Mouse (Mus musculus) olfactory bulb, adult 2 months (tissue): ENCODE results near the gene Atg2a. TPM values are rescaled to one million over a fixed set of nuclear protein-coding genes. Genes with fewer than 3 reads are reported as not detected.

Source experiments
- H3K27ac ChIP-seq: fragments of 200-500 bp; 2 replicates; pipeline ENCODE4 v1.5.1; 2012; ENCODE audit warnings: low read depth, low read length; ENCODE audit not compliant: insufficient read depth
- H3K4me1 ChIP-seq: fragments of 200-500 bp; 2 replicates; pipeline ENCODE4 v1.6.1; 2012; ENCODE audit warnings: low read length; ENCODE audit not compliant: control insufficient read depth, insufficient read depth
- H3K4me3 ChIP-seq: fragments of 200-500 bp; 2 replicates; pipeline ENCODE4 v1.5.1; 2012; ENCODE audit warnings: mild to moderate bottlenecking, low read depth, low read length, moderate library complexity; ENCODE audit not compliant: insufficient read depth
- CTCF ChIP-seq: fragments of 200-500 bp; IDR thresholded peaks from 2 replicates; pipeline ENCODE4 v1.5.1; 2012; ENCODE audit warnings: low read depth, mild to moderate bottlenecking, low read length, moderate library complexity; ENCODE audit not compliant: insufficient read depth
- POLR2A ChIP-seq: fragments of 200-500 bp; IDR thresholded peaks from 2 replicates; pipeline ENCODE4 v1.6.1; 2012; ENCODE audit warnings: mild to moderate bottlenecking, low read depth, low read length, moderate library complexity; ENCODE audit not compliant: insufficient read depth
- WGBS: fragments of 180-500 bp; shearing (Covaris S2); methylation state at CpG from one replicate; pipeline ENCODE4 v1.1.7; 2018; 5-methylcytosine and 5-hydroxymethylcytosine counted together
- polyA plus RNA-seq: library from polyadenylated mRNA; stranded (reverse); fragments of >200 nt; gene quantifications from 2 replicates; pipeline ENCODE4 v1.2.4, GENCODE M21; 2012; ENCODE audit warnings: low replicate concordance; ENCODE audit not compliant: missing spikeins, insufficient read depth, insufficient read length

The Atg2a gene
- polyA plus RNA-seq, 1 experiment, result not detected

- Histone ChIP-seq H3K4me3 (no peak overlapping the region), H3K4me1 (peaks cover 30% of the 10 kb centered on the region), H3K27ac (no peak overlapping the region)
- WGBS, result 88% methylated on average over 4 of the region's 4 CpGs
- no peak for TF ChIP-seq CTCF
- no peak for TF ChIP-seq POLR2A
These were observed 57.5 kb downstream of the Atg2a start for GRCm38 (mm10) chr19:6299003-6299402.

DNA sequence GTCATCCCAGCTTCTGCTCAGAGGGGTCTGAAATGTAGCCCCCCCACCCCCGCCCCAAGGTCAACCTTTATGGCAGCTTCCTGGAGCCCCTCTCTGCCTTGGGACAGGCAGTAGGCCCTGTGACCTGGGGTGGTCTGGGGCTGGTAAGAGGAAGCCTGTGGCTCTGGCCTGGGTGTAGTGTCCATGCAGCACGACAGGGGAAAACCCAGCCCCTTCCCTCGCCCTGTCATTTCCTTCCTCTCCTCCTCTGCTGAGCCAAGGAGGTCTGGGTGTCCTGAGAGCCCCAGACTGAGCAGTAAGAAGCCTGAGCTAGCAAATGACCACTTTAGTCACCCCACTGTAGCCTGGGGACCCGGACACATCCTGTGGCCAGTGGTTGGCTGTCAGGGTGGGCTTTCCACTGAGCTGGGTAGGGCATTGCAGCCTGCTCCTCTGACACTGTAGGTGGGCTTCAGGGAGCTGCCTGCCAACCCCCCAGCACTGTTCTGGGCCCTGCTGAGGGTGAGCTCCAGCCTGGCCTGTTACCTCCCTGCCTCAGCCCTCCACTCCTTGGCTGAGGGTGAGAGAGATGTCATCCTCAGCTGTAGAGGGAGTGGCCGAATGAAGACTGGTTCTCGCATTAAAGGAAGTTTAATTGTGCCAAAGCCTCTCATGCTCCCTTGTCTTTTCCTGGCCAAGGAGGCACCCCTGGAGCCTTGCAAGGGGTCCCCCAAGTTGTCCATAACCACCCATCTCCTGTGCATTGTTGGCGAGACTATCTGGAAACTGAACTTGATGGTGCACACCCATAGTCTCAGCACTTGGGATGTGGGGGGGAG lies 58.2 kb downstream of the Atg2a start:
- 86% methylated on average over 7 of the region's 7 CpGs for WGBS
- Histone ChIP-seq H3K4me1 (peaks cover 26% of the 10 kb centered on the region), H3K27ac (no peak overlapping the region), H3K4me3 (no peak overlapping the region)
- TF ChIP-seq CTCF (no peak), POLR2A (no peak)

DNA sequence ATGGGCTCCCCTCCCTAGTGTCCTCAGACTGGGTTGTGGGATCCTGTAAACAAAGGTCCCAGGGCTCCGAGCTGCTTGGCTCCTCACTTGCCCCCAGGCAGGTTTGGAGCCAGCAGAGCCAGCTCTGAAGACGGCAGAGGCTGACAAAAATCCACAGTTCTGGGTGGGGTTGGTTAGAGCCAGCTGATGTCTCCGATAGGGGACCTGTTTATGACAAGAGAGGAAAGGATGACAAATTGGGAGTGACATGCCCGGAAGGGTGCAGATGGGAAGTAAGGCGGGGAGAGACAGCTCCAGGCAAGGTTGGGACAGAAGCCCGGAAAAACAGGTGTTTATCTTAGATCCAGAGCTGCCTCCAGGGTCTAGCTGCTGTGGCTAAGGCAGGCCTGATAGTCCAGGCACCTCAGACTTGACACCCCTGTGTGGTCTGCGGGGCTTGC lies 59.0 kb downstream of the Atg2a start:
- H3K27ac ChIP-seq, result no peak overlapping the region
- peaks cover 27% of the 10 kb centered on the region for H3K4me1 ChIP-seq
- TF ChIP-seq POLR2A, result no peak
- TF ChIP-seq CTCF, result no peak
- H3K4me3 ChIP-seq, result no peak overlapping the region
- WGBS, result 79% methylated on average over 7 of the region's 7 CpGs

- Histone ChIP-seq H3K4me1 (peaks cover 27% of the 10 kb centered on the region), H3K27ac (no peak overlapping the region), H3K4me3 (no peak overlapping the region)
- 84% methylated on average over 5 of the region's 5 CpGs for WGBS
- no peak for TF ChIP-seq POLR2A
These were observed 60.6 kb downstream of the Atg2a start for GRCm38 (mm10) chr19:6302114-6302513.

- H3K27ac ChIP-seq, result no peak overlapping the region
- 19% methylated on average over 4 of the region's 4 CpGs for WGBS
- TF ChIP-seq CTCF (no peak), POLR2A (no peak)
- no peak overlapping the region for H3K4me3 ChIP-seq
- H3K4me1 ChIP-seq, result peaks cover 23% of the 10 kb centered on the region
These were observed 61.1 kb downstream of the Atg2a start for GRCm38 (mm10) chr19:6302522-6302921.

GRCm38 (mm10) chr19:6303831-6304230 lies 62.4 kb downstream of the Atg2a start:
- no peak overlapping the region for H3K4me3 ChIP-seq
- H3K27ac ChIP-seq, result no peak overlapping the region
- WGBS, result 72% methylated on average over 6 of the region's 6 CpGs
- H3K4me1 ChIP-seq, result peaks cover 14% of the 10 kb centered on the region
- TF ChIP-seq CTCF (no peak), POLR2A (no peak)

DNA sequence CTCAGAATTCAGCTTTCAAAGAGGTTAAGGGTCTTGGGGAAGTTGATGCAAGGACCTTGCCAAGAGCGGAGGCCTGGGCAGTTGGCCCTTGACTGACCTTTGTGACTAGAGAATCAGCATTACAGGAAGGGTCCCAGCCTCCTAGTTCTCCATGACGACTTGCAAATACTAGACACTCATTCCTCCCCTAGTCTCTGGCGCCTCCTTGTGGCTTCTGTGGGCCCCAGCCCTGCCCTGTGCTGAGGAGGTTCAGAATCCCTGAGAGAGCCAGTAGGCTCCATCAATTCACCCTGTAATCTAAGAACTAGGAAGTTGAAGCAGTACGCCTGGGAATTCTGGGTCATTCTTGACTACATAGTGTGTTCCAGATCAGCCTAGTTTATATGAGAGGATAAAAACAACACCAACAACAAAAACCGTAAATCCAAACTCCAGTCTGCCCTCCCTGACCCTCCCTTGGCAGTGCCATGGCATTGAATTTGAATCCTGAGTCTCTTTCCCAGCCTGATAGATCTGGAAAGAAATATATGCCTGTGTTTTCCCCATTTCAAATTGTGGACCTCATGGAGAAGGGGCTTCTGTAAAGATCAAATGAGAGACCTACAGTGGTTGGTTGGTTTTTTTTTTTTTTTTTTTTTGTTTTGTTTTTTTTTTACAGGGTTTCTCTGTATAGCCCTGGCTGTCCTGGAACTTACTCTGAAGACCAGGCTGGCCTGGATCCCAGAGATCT lies 63.5 kb downstream of the Atg2a start:
- 19% methylated on average over 5 of the region's 5 CpGs for WGBS
- Histone ChIP-seq H3K4me1 (peaks cover 11% of the 10 kb centered on the region), H3K27ac (no peak overlapping the region), H3K4me3 (no peak overlapping the region)
- TF ChIP-seq POLR2A, result no peak
- peak; percentile 90 for TF ChIP-seq CTCF

DNA sequence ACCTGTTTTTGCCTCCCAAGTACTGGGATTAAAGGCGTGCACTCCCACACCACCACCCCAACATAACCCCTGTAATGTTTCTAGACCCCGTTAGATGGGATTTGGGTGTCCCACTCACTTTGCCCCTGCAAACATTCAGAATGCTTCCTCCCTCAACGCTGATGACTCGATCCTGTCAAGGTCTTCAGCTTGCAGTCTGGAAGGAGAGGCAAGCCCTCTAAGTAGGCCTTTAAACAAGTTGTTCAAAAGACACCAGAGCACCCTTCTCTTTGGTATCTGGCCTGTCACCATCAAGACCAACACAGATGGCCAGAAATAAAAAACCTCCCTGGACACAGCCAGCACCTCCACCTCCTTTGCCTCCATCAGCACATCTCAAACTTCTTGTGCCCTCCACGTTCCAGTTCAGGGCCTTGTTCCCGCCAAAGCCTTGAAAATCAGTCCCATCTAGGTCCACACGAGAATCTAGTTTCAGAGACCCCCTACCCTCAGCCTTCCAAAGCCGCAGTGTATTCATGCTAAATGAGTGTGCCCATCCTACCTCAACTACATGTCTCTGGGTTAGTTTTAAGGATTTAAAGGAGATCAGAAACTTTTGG lies 64.1 kb downstream of the Atg2a start:
- WGBS, result 71% methylated on average over 8 of the region's 8 CpGs
- no peak for TF ChIP-seq POLR2A
- no peak for TF ChIP-seq CTCF
- H3K27ac ChIP-seq, result no peak overlapping the region
- H3K4me3 ChIP-seq, result no peak overlapping the region
- peaks cover 11% of the 10 kb centered on the region for H3K4me1 ChIP-seq

GRCm38 (mm10) chr19:6306137-6306551 lies 64.7 kb downstream of the Atg2a start, which contains the start of gene Cdc42bpg:
TSS of gene Cdc42bpg (plus strand) at chr19:6306456.
- H3K27ac ChIP-seq, result no peak within 1 kb of the TSS

GRCm38 (mm10) chr19:6306586-6306985 lies 65.1 kb downstream of the Atg2a start:
- H3K27ac ChIP-seq, result no peak overlapping the region
- H3K4me3 ChIP-seq, result peak overlapping the region; percentile 49
- peaks cover 11% of the 10 kb centered on the region for H3K4me1 ChIP-seq
- TF ChIP-seq POLR2A (no peak), CTCF (peak; percentile 71; the same call in 1 of the 2 replicates)
- WGBS, result 1% methylated on average over 33 of the region's 34 CpGs

More at GRCm38 (mm10) chr19:6306137-6306551, 64.7 kb downstream of the Atg2a start, which contains the start of gene Cdc42bpg:
- peak within 1 kb of the TSS; percentile 49 for H3K4me3 ChIP-seq
- H3K4me1 ChIP-seq, result peaks cover 11% of the 10 kb centered on the region
- WGBS, result 8% methylated on average over 38 of the region's 38 CpGs
- TF ChIP-seq POLR2A (no peak), CTCF (no peak)
